Mouse (Mus musculus) 3134 (cell line): ENCODE results near the gene Dnase1l3.
A peak's percentile ranks its signal among the peaks of the same experiment; 100 is the strongest.
"Not testable (repeated sequence)": the region's sequence is repeated elsewhere in the genome, so short reads cannot be mapped to it uniquely, and the experiment has no call there.

Experiments used
- DNase-seq: peaks from one replicate; pipeline ENCODE4 v3.0.0-alpha.2; 2011; ENCODE audit warnings: low spot score; ENCODE audit not compliant: insufficient read length; ENCODE audit errors: extremely low read depth

Dnase1l3 gene

GRCm38 (mm10) chr14:8016276-8016675, 21.9 kb upstream of the Dnase1l3 start:
- DNase-seq: no peak

GRCm38 (mm10) chr14:8015756-8016155, 21.4 kb upstream of the Dnase1l3 start:
- no peak for DNase-seq

GRCm38 (mm10) chr14:8011938-8012337, 17.6 kb upstream of the Dnase1l3 start:
- DNase-seq: no peak

GRCm38 (mm10) chr14:8011297-8011696, 16.9 kb upstream of the Dnase1l3 start:
- DNase-seq: no peak

GRCm38 (mm10) chr14:8007923-8008322, 13.6 kb upstream of the Dnase1l3 start:
- no peak for DNase-seq

GRCm38 (mm10) chr14:8007486-8007885, 13.1 kb upstream of the Dnase1l3 start:
- no peak for DNase-seq

GRCm38 (mm10) chr14:8007084-8007483, 12.7 kb upstream of the Dnase1l3 start:
- DNase-seq: no peak

GRCm38 (mm10) chr14:8006061-8006460, 11.7 kb upstream of the Dnase1l3 start:
- not testable (repeated sequence) for DNase-seq

GRCm38 (mm10) chr14:8003727-8004670, 9.6 kb upstream of the Dnase1l3 start:
- DNase-seq: no peak

- no peak for DNase-seq
Observed at GRCm38 (mm10) chr14:8003093-8003670, 8.8 kb upstream of the Dnase1l3 start.

GRCm38 (mm10) chr14:8002432-8003092, 8.2 kb upstream of the Dnase1l3 start, which contains the start of gene Abhd6:
Abhd6 (plus strand) TSS chr14:8002902.
- no peak for DNase-seq

GRCm38 (mm10) chr14:8000831-8001685, 6.7 kb upstream of the Dnase1l3 start:
- no peak for DNase-seq

GRCm38 (mm10) chr14:8000247-8000646, 5.9 kb upstream of the Dnase1l3 start:
- no peak for DNase-seq

- no peak for DNase-seq
Observed at GRCm38 (mm10) chr14:7999435-7999834, 5.1 kb upstream of the Dnase1l3 start.

- no peak for DNase-seq
Observed at GRCm38 (mm10) chr14:7999030-7999429, 4.7 kb upstream of the Dnase1l3 start.

- peak; percentile 48 for DNase-seq
Observed at GRCm38 (mm10) chr14:7997255-7997696, 2.9 kb upstream of the Dnase1l3 start.

- DNase-seq: no peak
Observed at GRCm38 (mm10) chr14:7992158-7992557, 2.2 kb downstream of the Dnase1l3 start.

- no peak for DNase-seq
Observed at GRCm38 (mm10) chr14:7991108-7991776, 3.1 kb downstream of the Dnase1l3 start.

GRCm38 (mm10) chr14:7989961-7990360, 4.4 kb downstream of the Dnase1l3 start:
- no peak for DNase-seq

GRCm38 (mm10) chr14:7989371-7989770, 5.0 kb downstream of the Dnase1l3 start:
- DNase-seq: no peak
